Mouse (Mus musculus) heart, embryonic 16.5 days (tissue): ENCODE data around the gene Cypt2. TPM values are rescaled to one million over a fixed set of nuclear protein-coding genes. Genes with fewer than 3 reads are reported as not detected.
"Not testable (repeated sequence)": the region's sequence is repeated elsewhere in the genome, so short reads cannot be mapped to it uniquely, and the experiment has no call there.

Source experiments
- ATAC-seq: fragments of 200-750 bp; cut with Nextera tagmentation; replicated peaks from 2 replicates; pipeline ENCODE4 v1.8.0; 2017; ENCODE audit warnings: moderate number of reproducible peaks; ENCODE audit not compliant: insufficient read depth, low FRiP score; ENCODE audit errors: extremely low read depth
- H3K27ac ChIP-seq: fragments of 300-500 bp; sonication (generic); 2 replicates; pipeline ENCODE4 v1.5.1; 2014; ENCODE audit warnings: mild to moderate bottlenecking, low read length, control low read depth, moderate library complexity
- H3K27me3 ChIP-seq: fragments of 300-500 bp; sonication (generic); 2 replicates; pipeline ENCODE4 v1.6.1; 2014; ENCODE audit warnings: low read length, mixed read lengths; ENCODE audit not compliant: control insufficient read depth, insufficient read depth
- H3K36me3 ChIP-seq: fragments of 300-500 bp; sonication (generic); 2 replicates; pipeline ENCODE4 v1.6.1; 2014; ENCODE audit not compliant: control insufficient read depth, insufficient read depth
- H3K4me1 ChIP-seq: fragments of 300-500 bp; sonication (generic); 2 replicates; pipeline ENCODE4 v1.6.1; 2014; ENCODE audit warnings: low read length, mixed read lengths; ENCODE audit not compliant: control insufficient read depth, insufficient read depth
- H3K4me2 ChIP-seq: fragments of 300-500 bp; sonication (generic); 2 replicates; pipeline ENCODE4 v1.6.1; 2014; ENCODE audit warnings: low read depth, mild to moderate bottlenecking, control low read depth, low read length
- H3K4me3 ChIP-seq: fragments of 300-500 bp; sonication (generic); 2 replicates; pipeline ENCODE4 v1.5.1; 2014; ENCODE audit warnings: mild to moderate bottlenecking, control low read depth, low read length
- H3K9ac ChIP-seq: fragments of 300-500 bp; sonication (generic); 2 replicates; pipeline ENCODE4 v1.6.1; 2014; ENCODE audit warnings: low read length, control low read depth
- H3K9me3 ChIP-seq: fragments of 300-500 bp; sonication (generic); replicated peaks from 2 replicates; pipeline ENCODE4 v1.6.1; 2016; ENCODE audit warnings: low read length; ENCODE audit not compliant: control insufficient read depth
- WGBS: fragments of 180-500 bp; shearing (Covaris S2); extraction: QIAGEN DNeasy Blood & Tissue Kit; methylation state at CpG from one replicate; pipeline ENCODE4 v1.1.7; 2014; 5-methylcytosine and 5-hydroxymethylcytosine counted together
- polyA plus RNA-seq: library from polyadenylated mRNA; unstranded; fragments of >200 nt; fragmentation: Nextera tagmentation; extraction: Ambion mirVana; gene quantifications from 2 replicates; pipeline ENCODE4 v1.2.1, GENCODE M21; 2015

The Cypt2 gene
- not detected in 2 replicates for polyA plus RNA-seq

DNA sequence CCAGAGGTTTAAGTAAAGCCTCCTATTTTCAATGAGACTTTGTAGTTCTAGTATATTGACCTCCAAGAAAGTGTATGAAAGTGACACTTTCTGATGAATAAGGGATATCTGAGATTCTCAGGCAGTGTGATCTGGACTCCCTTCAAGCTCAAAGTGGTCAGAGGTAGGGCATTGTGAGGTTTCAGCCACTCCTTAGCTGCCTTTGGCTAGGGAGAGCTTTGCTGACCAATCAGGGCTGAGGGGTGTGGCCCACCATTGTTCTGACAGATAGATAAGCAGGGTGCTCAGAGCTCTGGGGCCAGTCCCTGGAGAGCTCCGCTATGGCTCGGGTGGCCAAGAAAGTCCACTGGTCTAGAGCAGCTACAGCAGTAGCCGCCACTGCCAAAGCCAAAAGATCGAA, at the start of gene Cypt2:
Gene Cypt2, plus strand, starts transcription at position 301 of the 400 bp plus-strand sequence.
- not testable (repeated sequence) for H3K9ac ChIP-seq, H3K9me3 ChIP-seq, H3K27me3 ChIP-seq, H3K4me2 ChIP-seq, ATAC-seq, H3K4me3 ChIP-seq, H3K27ac ChIP-seq, H3K4me1 ChIP-seq, H3K36me3 ChIP-seq
- WGBS, result 76% methylated on average over 4 of the region's 4 CpGs

DNA sequence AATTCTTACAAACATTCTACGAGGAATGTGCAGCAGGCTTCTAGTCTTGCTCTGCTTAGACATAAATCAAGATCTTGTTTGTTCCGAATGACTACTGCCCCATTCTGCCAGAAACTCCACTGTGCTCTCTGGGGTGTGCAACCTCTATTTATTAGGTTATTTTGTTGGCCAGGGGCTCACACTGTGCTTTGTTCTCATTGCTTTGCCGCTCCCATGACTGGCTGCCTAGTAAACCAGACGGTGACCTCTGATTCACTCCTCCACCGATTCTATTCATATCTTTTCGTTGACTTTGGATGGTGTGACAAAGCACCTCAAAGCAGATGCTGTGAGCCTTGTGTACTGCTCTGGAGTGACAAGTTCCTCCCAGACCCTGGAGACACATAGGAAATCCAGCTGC, 46.7 kb downstream of the Cypt2 start:
- H3K27ac ChIP-seq, result no peak overlapping the region
- WGBS, result 68% methylated on average over 6 of the region's 6 CpGs
- H3K4me1 ChIP-seq, result no peaks in the 10 kb centered on the region
- H3K4me2 ChIP-seq, result no peak overlapping the region
- no peaks in the 10 kb centered on the region for H3K9me3 ChIP-seq
- H3K9ac ChIP-seq, result no peak overlapping the region
- no peaks in the 10 kb centered on the region for H3K27me3 ChIP-seq
- ATAC-seq, result no peak
- no peaks in the 10 kb centered on the region for H3K36me3 ChIP-seq
- H3K4me3 ChIP-seq, result no peak overlapping the region
